ENCODE assay signal across 9 mouse cellular contexts in genomic region chr9:63791275-63791674, GRCm38 (mm10). TPM values are rescaled to one million over a fixed set of nuclear protein-coding genes. Genes with fewer than 3 reads are reported as not detected.
A peak's percentile ranks its signal among the peaks of the same experiment; 100 is the strongest.
DNase-seq lines count a peak whose midpoint lies in the region; ATAC-seq and TF ChIP-seq lines count a peak whose summit lies in the region.
"Had no signal": no experiment of that assay in that cellular context is flagged by ENCODE, and none has a peak within 500 bp of the region (broad histone marks: within the 10 kb centered on the region; RNA-seq: fewer than 3 reads in every experiment).

No protein-coding gene starts in this region.

- no peak overlapping the region for H3K4me2 ChIP-seq in embryonic facial prominence, embryonic 14.5 days (ENCODE audit: low read depth, low read length)
- H3K4me2 ChIP-seq in lung, embryonic 14.5 days = no peak overlapping the region
- H3K4me2 ChIP-seq in forebrain, embryonic 12.5 days = no peak overlapping the region

- no peaks in the 10 kb centered on the region for H3K36me3 ChIP-seq in embryonic facial prominence, embryonic 14.5 days (ENCODE audit: control insufficient read depth, insufficient read depth, low read length)
- no peaks in the 10 kb centered on the region for H3K36me3 ChIP-seq in embryonic facial prominence, embryonic 10.5 days (replicated peaks)
- H3K36me3 ChIP-seq in lung, embryonic 14.5 days (ENCODE audit: insufficient read depth) = no peaks in the 10 kb centered on the region
- no peaks in the 10 kb centered on the region for H3K36me3 ChIP-seq in forebrain, embryonic 12.5 days (replicated peaks)

- ATAC-seq in embryonic facial prominence, embryonic 14.5 days (ENCODE audit: low read depth) = no peak
- ATAC-seq in lung, embryonic 14.5 days (ENCODE audit: insufficient read depth) = peak; percentile 28; the same call in 1 of the 2 replicates
- ATAC-seq in forebrain, embryonic 12.5 days (ENCODE audit: low FRiP score) = no peak

- no peaks in the 10 kb centered on the region for H3K27me3 ChIP-seq in embryonic facial prominence, embryonic 14.5 days (replicated peaks; ENCODE audit: control insufficient read depth, insufficient read depth, low read length)
- H3K27me3 ChIP-seq in embryonic facial prominence, embryonic 10.5 days (replicated peaks; ENCODE audit: low read depth, poor library complexity, severe bottlenecking) = peaks cover 13% of the 10 kb centered on the region; the same call in 1 of the 2 replicates
- H3K27me3 ChIP-seq in lung, embryonic 14.5 days (ENCODE audit: insufficient read depth, low read length) = no peaks in the 10 kb centered on the region
- no peaks in the 10 kb centered on the region; the same call in 1 of the 2 replicates for H3K27me3 ChIP-seq in forebrain, embryonic 12.5 days

- H3K9me3 ChIP-seq in embryonic facial prominence, embryonic 14.5 days (ENCODE audit: control insufficient read depth, low read length) = no peaks in the 10 kb centered on the region
- H3K9me3 ChIP-seq in embryonic facial prominence, embryonic 10.5 days = no peaks in the 10 kb centered on the region
- no peaks in the 10 kb centered on the region for H3K9me3 ChIP-seq in lung, embryonic 14.5 days (ENCODE audit: low read depth, low read length)
- H3K9me3 ChIP-seq in forebrain, embryonic 12.5 days = no peaks in the 10 kb centered on the region

- no peak for TF ChIP-seq CTCF in lung, embryonic 14.5 days (IDR thresholded peaks at IDR 0.05; ENCODE audit: low read depth)

- H3K4me3 ChIP-seq in embryonic facial prominence, embryonic 14.5 days (ENCODE audit: low read depth, low read length) = no peak overlapping the region
- no peak overlapping the region for H3K4me3 ChIP-seq in embryonic facial prominence, embryonic 10.5 days
- no peak overlapping the region for H3K4me3 ChIP-seq in lung, embryonic 14.5 days (ENCODE audit: low read depth, low read length)
- no peak overlapping the region for H3K4me3 ChIP-seq in forebrain, embryonic 12.5 days (replicated peaks)

- WGBS in embryonic facial prominence, embryonic 14.5 days = 19% methylated on average over 6 of the region's 6 CpGs
- WGBS in embryonic facial prominence, embryonic 10.5 days = 26% methylated on average over 6 of the region's 6 CpGs
- 13% methylated on average over 6 of the region's 6 CpGs for WGBS in lung, embryonic 14.5 days
- WGBS in forebrain, embryonic 12.5 days = 52% methylated on average over 6 of the region's 6 CpGs

- peak; percentile 52 for DNase-seq in embryonic facial prominence, embryonic 14.5 days (ENCODE audit: low spot score)
- no peak for DNase-seq in embryonic facial prominence, embryonic 10.5 days (ENCODE audit: low spot score)
- peak; percentile 46 to 53 for DNase-seq in adrenal gland, postnatal 36 days
- DNase-seq in heart, postnatal 25 days (ENCODE audit: low spot score) = peak; percentile 22
- peak; percentile 78 for DNase-seq in lung, embryonic 14.5 days
- DNase-seq in retina, postnatal 1 day = no peak
- DNase-seq in layer of hippocampus, postnatal 36 days = no peak

- H3K4me1 ChIP-seq in embryonic facial prominence, embryonic 14.5 days (ENCODE audit: control insufficient read depth, insufficient read depth, low read length) = peaks cover 8% of the 10 kb centered on the region; the same call in 1 of the 2 replicates
- H3K4me1 ChIP-seq in embryonic facial prominence, embryonic 10.5 days = peaks cover 55% of the 10 kb centered on the region
- H3K4me1 ChIP-seq in lung, embryonic 14.5 days (ENCODE audit: insufficient read depth) = peaks cover 24% of the 10 kb centered on the region; the same call in 1 of the 2 replicates
- peaks cover 15% of the 10 kb centered on the region for H3K4me1 ChIP-seq in forebrain, embryonic 12.5 days

- no peak overlapping the region for H3K27ac ChIP-seq in embryonic facial prominence, embryonic 14.5 days (replicated peaks; ENCODE audit: low read depth, low read length)
- H3K27ac ChIP-seq in embryonic facial prominence, embryonic 10.5 days (replicated peaks) = no peak overlapping the region
- peak overlapping the region; percentile 58 for H3K27ac ChIP-seq in lung, embryonic 14.5 days (ENCODE audit: low read depth)
- no peak overlapping the region for H3K27ac ChIP-seq in forebrain, embryonic 12.5 days
- H3K27ac ChIP-seq: liver, embryonic 14.5 days had no signal

- no peak overlapping the region for H3K9ac ChIP-seq in embryonic facial prominence, embryonic 14.5 days (ENCODE audit: low read depth, low read length)
- no peak overlapping the region for H3K9ac ChIP-seq in lung, embryonic 14.5 days
- H3K9ac ChIP-seq in forebrain, embryonic 12.5 days = no peak overlapping the region
- H3K9ac ChIP-seq: liver, embryonic 14.5 days had no signal

- intact Hi-C loops in heart, postnatal 25 days (cut with DNase I) = no loop called here

RNA-seq across cellular contexts. Expression of gene Smad3, which starts 33.5 kb away (rescaled TPM):
- 17.0 and 19.3 TPM in 2 replicates for polyA plus RNA-seq in embryonic facial prominence, embryonic 14.5 days (2014; fragmentation: Nextera tagmentation; extraction: Ambion mirVana)
- 23.4 and 25.5 TPM in 2 replicates for polyA plus RNA-seq in embryonic facial prominence, embryonic 10.5 days (2016; fragmentation: Nextera tagmentation; extraction: Ambion mirVana)
- total RNA-seq in adrenal gland, postnatal 36 days (2021) = 10 to 100 TPM; 28.6 to 48.3 TPM
- total RNA-seq in heart, postnatal 25 days (2021) = 10 to 100 TPM; 14.0 to 14.5 TPM
- polyA plus RNA-seq in lung, embryonic 14.5 days (2014; fragmentation: Nextera tagmentation; extraction: Ambion mirVana) = 16.1 and 16.4 TPM in 2 replicates
- 23.1 and 23.6 TPM in 2 replicates for polyA plus RNA-seq in forebrain, embryonic 12.5 days (2016; fragmentation: Nextera tagmentation; extraction: Ambion mirVana)
- total RNA-seq in layer of hippocampus, postnatal 36 days (2021) = 10 to 100 TPM; 40.1 to 45.2 TPM

Comparison
In these comparisons a context has a peak if more than half of its experiments do, and no peak if none do; other contexts are left out.
1. DNase-seq: peak in embryonic facial prominence, embryonic 14.5 days (single experiment), adrenal gland, postnatal 36 days (2 of 2), heart, postnatal 25 days (single experiment) and lung, embryonic 14.5 days (single experiment); none in embryonic facial prominence, embryonic 10.5 days (single experiment), retina, postnatal 1 day (single experiment) and layer of hippocampus, postnatal 36 days (0 of 2).